Mouse (Mus musculus): ENCODE measurements around the gene Rnf24. TPM values are rescaled to one million over a fixed set of nuclear protein-coding genes. Genes with fewer than 3 reads are reported as not detected.
"Not testable (repeated sequence)": the region's sequence is repeated elsewhere in the genome, so short reads cannot be mapped to it uniquely, and the experiment has no call there.

Gene Rnf24
- polyA plus RNA-seq, 1 experiment from 2014 or later: 3.0 TPM

- H3K4me3 ChIP-seq: no peak overlapping the region
- H3K4me1 ChIP-seq: no peaks in the 10 kb centered on the region
- H3K27me3 ChIP-seq (ENCODE audit: insufficient read depth, poor library complexity, severe bottlenecking): no peaks in the 10 kb centered on the region
- WGBS: 59% methylated on average over 3 of the region's 3 CpGs
- H3K9me3 ChIP-seq: no peaks in the 10 kb centered on the region
- H3K27ac ChIP-seq: no peak overlapping the region
- no peak for DNase-seq (ENCODE audit: low spot score)
- no peaks in the 10 kb centered on the region for H3K36me3 ChIP-seq
Observed at GRCm38 (mm10) chr2:131326044-131326443, 26.6 kb downstream of the Rnf24 start.

GRCm38 (mm10) chr2:131323675-131324074 is 29.0 kb downstream of the Rnf24 start:
- H3K9me3 ChIP-seq: no peaks in the 10 kb centered on the region
- 46% methylated on average over 1 of the region's 1 CpGs for WGBS
- H3K36me3 ChIP-seq: no peaks in the 10 kb centered on the region
- DNase-seq (ENCODE audit: low spot score): no peak
- no peak overlapping the region for H3K4me3 ChIP-seq
- no peak overlapping the region for H3K27ac ChIP-seq
- H3K4me1 ChIP-seq: no peaks in the 10 kb centered on the region
- no peaks in the 10 kb centered on the region for H3K27me3 ChIP-seq (ENCODE audit: insufficient read depth, poor library complexity, severe bottlenecking)

- not testable (repeated sequence) for H3K4me1 ChIP-seq; H3K9me3 ChIP-seq; H3K27ac ChIP-seq; DNase-seq (ENCODE audit: low spot score); H3K27me3 ChIP-seq (ENCODE audit: insufficient read depth, poor library complexity, severe bottlenecking); H3K4me3 ChIP-seq; H3K36me3 ChIP-seq
- 51% methylated on average over 3 of the region's 3 CpGs for WGBS
Observed at GRCm38 (mm10) chr2:131321192-131321591, 31.5 kb downstream of the Rnf24 start.

GRCm38 (mm10) chr2:131319401-131319800 is 33.3 kb downstream of the Rnf24 start:
- DNase-seq (ENCODE audit: low spot score): no peak
- Histone ChIP-seq H3K4me3 (no peak overlapping the region), H3K27ac (no peak overlapping the region), H3K4me1 (no peaks in the 10 kb centered on the region), H3K9me3 (no peaks in the 10 kb centered on the region), H3K27me3 (ENCODE audit: insufficient read depth, poor library complexity, severe bottlenecking) (no peaks in the 10 kb centered on the region), H3K36me3 (no peaks in the 10 kb centered on the region)
- WGBS: 86% methylated on average over 6 of the region's 6 CpGs

GRCm38 (mm10) chr2:131316167-131316566 is 36.5 kb downstream of the Rnf24 start:
- no peak overlapping the region for H3K27ac ChIP-seq
- WGBS: 82% methylated on average over 2 of the region's 2 CpGs
- DNase-seq (ENCODE audit: low spot score): no peak
- no peaks in the 10 kb centered on the region for H3K9me3 ChIP-seq
- H3K36me3 ChIP-seq: no peaks in the 10 kb centered on the region
- H3K4me3 ChIP-seq: no peak overlapping the region
- H3K4me1 ChIP-seq: no peaks in the 10 kb centered on the region
- no peaks in the 10 kb centered on the region for H3K27me3 ChIP-seq (ENCODE audit: insufficient read depth, poor library complexity, severe bottlenecking)

GRCm38 (mm10) chr2:131309296-131309695 is 43.4 kb downstream of the Rnf24 start:
- Histone ChIP-seq H3K9me3 (no peaks in the 10 kb centered on the region), H3K4me3 (no peak overlapping the region), H3K27ac (no peak overlapping the region), H3K27me3 (ENCODE audit: insufficient read depth, poor library complexity, severe bottlenecking) (no peaks in the 10 kb centered on the region), H3K36me3 (0 out of 2 replicates have a peak, but pooled peaks cover 2% of the 10 kb centered on the region), H3K4me1 (no peaks in the 10 kb centered on the region)
- DNase-seq (ENCODE audit: low spot score): no peak
- WGBS: 63% methylated on average over 6 of the region's 6 CpGs

- no peak for DNase-seq (ENCODE audit: low spot score)
- Histone ChIP-seq H3K27ac (no peak overlapping the region), H3K4me1 (no peaks in the 10 kb centered on the region), H3K27me3 (ENCODE audit: insufficient read depth, poor library complexity, severe bottlenecking) (no peaks in the 10 kb centered on the region), H3K9me3 (no peaks in the 10 kb centered on the region), H3K4me3 (no peak overlapping the region), H3K36me3 (peaks cover 14% of the 10 kb centered on the region)
- WGBS: 82% methylated on average over 2 of the region's 2 CpGs
Observed at GRCm38 (mm10) chr2:131307822-131308221, 44.9 kb downstream of the Rnf24 start.

GRCm38 (mm10) chr2:131307391-131307790 is 45.3 kb downstream of the Rnf24 start:
- Histone ChIP-seq H3K4me3 (no peak overlapping the region), H3K27ac (no peak overlapping the region), H3K36me3 (peaks cover 18% of the 10 kb centered on the region), H3K27me3 (ENCODE audit: insufficient read depth, poor library complexity, severe bottlenecking) (no peaks in the 10 kb centered on the region), H3K4me1 (no peaks in the 10 kb centered on the region), H3K9me3 (no peaks in the 10 kb centered on the region)
- DNase-seq (ENCODE audit: low spot score): no peak
- WGBS: 84% methylated on average over 5 of the region's 5 CpGs

GRCm38 (mm10) chr2:131305226-131305625 is 47.5 kb downstream of the Rnf24 start:
- not testable (repeated sequence) for H3K27me3 ChIP-seq (ENCODE audit: insufficient read depth, poor library complexity, severe bottlenecking); H3K4me3 ChIP-seq; H3K4me1 ChIP-seq; H3K9me3 ChIP-seq; H3K27ac ChIP-seq; DNase-seq (ENCODE audit: low spot score)
- 93% methylated on average over 1 of the region's 1 CpGs for WGBS
- H3K36me3 ChIP-seq: peaks cover 19% of the 10 kb centered on the region

GRCm38 (mm10) chr2:131304497-131304896 is 48.2 kb downstream of the Rnf24 start:
- H3K27me3 ChIP-seq (ENCODE audit: insufficient read depth, poor library complexity, severe bottlenecking): no peaks in the 10 kb centered on the region
- H3K36me3 ChIP-seq: peaks cover 19% of the 10 kb centered on the region
- no peak overlapping the region for H3K27ac ChIP-seq
- H3K4me3 ChIP-seq: no peak overlapping the region
- H3K9me3 ChIP-seq: no peaks in the 10 kb centered on the region
- no peaks in the 10 kb centered on the region for H3K4me1 ChIP-seq
- DNase-seq (ENCODE audit: low spot score): no peak
- 78% methylated on average over 9 of the region's 9 CpGs for WGBS

GRCm38 (mm10) chr2:131301635-131302034 is 51.1 kb downstream of the Rnf24 start:
- H3K27ac ChIP-seq: no peak overlapping the region
- H3K9me3 ChIP-seq: no peaks in the 10 kb centered on the region
- peaks cover 36% of the 10 kb centered on the region for H3K36me3 ChIP-seq
- H3K4me3 ChIP-seq: no peak overlapping the region
- DNase-seq (ENCODE audit: low spot score): no peak
- no peaks in the 10 kb centered on the region for H3K27me3 ChIP-seq (ENCODE audit: insufficient read depth, poor library complexity, severe bottlenecking)
- H3K4me1 ChIP-seq: no peaks in the 10 kb centered on the region

- 82% methylated on average over 2 of the region's 2 CpGs for WGBS
- Histone ChIP-seq H3K27me3 (ENCODE audit: insufficient read depth, poor library complexity, severe bottlenecking) (no peaks in the 10 kb centered on the region), H3K36me3 (peaks cover 45% of the 10 kb centered on the region), H3K4me1 (no peaks in the 10 kb centered on the region), H3K27ac (no peak overlapping the region), H3K9me3 (no peaks in the 10 kb centered on the region), H3K4me3 (no peak overlapping the region)
- DNase-seq (ENCODE audit: low spot score): no peak
Observed at GRCm38 (mm10) chr2:131300485-131300884, 52.2 kb downstream of the Rnf24 start.

- DNase-seq (ENCODE audit: low spot score); H3K4me1 ChIP-seq; H3K27me3 ChIP-seq (ENCODE audit: insufficient read depth, poor library complexity, severe bottlenecking); H3K4me3 ChIP-seq; H3K27ac ChIP-seq; H3K9me3 ChIP-seq: not testable (repeated sequence)
- peaks cover 54% of the 10 kb centered on the region for H3K36me3 ChIP-seq
- WGBS: 74% methylated on average over 7 of the region's 7 CpGs
Observed at GRCm38 (mm10) chr2:131298674-131299073, 54.0 kb downstream of the Rnf24 start.

- H3K27ac ChIP-seq: no peak overlapping the region
- no peak overlapping the region for H3K4me3 ChIP-seq
- 92% methylated on average over 2 of the region's 2 CpGs for WGBS
- H3K9me3 ChIP-seq: no peaks in the 10 kb centered on the region
- peaks cover 60% of the 10 kb centered on the region for H3K36me3 ChIP-seq
- DNase-seq (ENCODE audit: low spot score): no peak
- no peaks in the 10 kb centered on the region for H3K4me1 ChIP-seq
- no peaks in the 10 kb centered on the region for H3K27me3 ChIP-seq (ENCODE audit: insufficient read depth, poor library complexity, severe bottlenecking)
Observed at GRCm38 (mm10) chr2:131296746-131297261, 55.9 kb downstream of the Rnf24 start.

Data from heart, embryonic 10.5 days (tissue).